Mouse (Mus musculus) E14TG2a.4 (cell line): ENCODE data around the gene Tfam.

Source experiments
- H3K27me3 ChIP-seq: 2 replicates; pipeline ENCODE4 v1.6.1; 2014; ENCODE audit warnings: low read length, control low read depth; ENCODE audit not compliant: insufficient read depth
- H3K36me3 ChIP-seq: 2 replicates; pipeline ENCODE4 v1.6.1; 2014; ENCODE audit warnings: low read length, control low read depth; ENCODE audit not compliant: insufficient read depth
- H3K4me1 ChIP-seq: replicated peaks from 2 replicates; pipeline ENCODE4 v1.6.1; 2014; ENCODE audit warnings: low read depth, low read length, control low read depth
- H3K4me3 ChIP-seq: replicated peaks from 2 replicates; pipeline ENCODE4 v1.5.1; 2014; ENCODE audit warnings: mild to moderate bottlenecking, low read length
- H3K9me3 ChIP-seq: 2 replicates; pipeline ENCODE4 v1.6.1; 2014; ENCODE audit warnings: low read length, control low read depth
- CTCF ChIP-seq: conservative IDR thresholded peaks from 2 replicates; pipeline ENCODE4 v1.5.1; 2014; ENCODE audit warnings: low read length
- NANOG ChIP-seq: IDR thresholded peaks from 2 replicates; pipeline ENCODE4 v1.6.1; 2014; ENCODE audit warnings: borderline replicate concordance, low read length, mixed read lengths
- POU5F1 ChIP-seq: IDR thresholded peaks from 2 replicates; pipeline ENCODE4 v1.6.1; 2014; ENCODE audit warnings: low read length, borderline replicate concordance

Tfam gene

DNA sequence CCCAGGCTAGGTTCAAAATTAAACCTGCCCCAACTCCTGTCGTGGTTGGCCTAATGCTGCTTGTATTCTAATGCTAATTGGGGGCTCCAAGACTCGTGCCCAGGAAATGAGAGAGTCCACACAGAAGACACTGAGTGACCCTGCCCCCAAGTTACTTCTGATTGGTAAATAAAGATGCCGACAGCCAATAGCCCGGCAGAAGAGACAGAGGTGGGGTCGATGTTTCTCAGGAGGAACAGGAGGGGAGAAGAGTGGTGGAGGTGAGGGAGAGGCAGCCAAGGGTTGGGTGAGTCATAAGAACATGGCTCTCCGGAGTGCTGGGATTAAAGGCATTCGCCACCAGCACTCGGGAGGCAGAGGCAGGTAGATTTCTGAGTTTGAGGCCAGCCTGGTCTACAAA is 61.7 kb downstream of the Tfam start:
- Histone ChIP-seq H3K36me3 (no peaks in the 10 kb centered on the region), H3K27me3 (no peaks in the 10 kb centered on the region), H3K4me1 (peaks cover 7% of the 10 kb centered on the region), H3K4me3 (no peak overlapping the region), H3K9me3 (peaks cover 5% of the 10 kb centered on the region)
- TF ChIP-seq CTCF: no peak
- no peak for TF ChIP-seq POU5F1
- no peak for TF ChIP-seq NANOG
